Mouse (Mus musculus): ENCODE measurements at regions not wholly inside any gene's neighbourhood (a gene's known extent, or its start where the extent isn't known, plus 50 kb on each side); places are given as distances from the start of the nearest gene placed in this dataset.

- WGBS: 82% methylated on average over 2 of the region's 2 CpGs
- Histone ChIP-seq H3K36me3 (ENCODE audit: control insufficient read depth, insufficient read depth, low read length) (no peaks in the 10 kb centered on the region), H3K4me3 (ENCODE audit: control insufficient read depth, insufficient read depth, low read length) (no peak overlapping the region), H3K27ac (ENCODE audit: control insufficient read depth, insufficient read depth, low read length) (no peak overlapping the region), H3K27me3 (ENCODE audit: control insufficient read depth, insufficient read depth, low read length) (no peaks in the 10 kb centered on the region), H3K4me1 (replicated peaks; ENCODE audit: control insufficient read depth, insufficient read depth, low read length) (no peaks in the 10 kb centered on the region)
- TF ChIP-seq POLR2A (IDR thresholded peaks at IDR 0.05; ENCODE audit: control insufficient read depth, extremely low read depth, insufficient read depth, low read length, poor library complexity) (no peak), CTCF (IDR thresholded peaks at IDR 0.05; ENCODE audit: borderline replicate concordance, control insufficient read depth, extremely low read depth, insufficient read depth, low read length, poor library complexity) (no peak)
- DNase-seq: no peak
These were observed 66.9 kb upstream of the Rnf152 start for GRCm38 (mm10) chr1:105423380-105423779.

- Histone ChIP-seq H3K27ac (ENCODE audit: control insufficient read depth, insufficient read depth, low read length) (no peak overlapping the region), H3K4me1 (replicated peaks; ENCODE audit: control insufficient read depth, insufficient read depth, low read length) (no peaks in the 10 kb centered on the region), H3K27me3 (ENCODE audit: control insufficient read depth, insufficient read depth, low read length) (no peaks in the 10 kb centered on the region), H3K4me3 (ENCODE audit: control insufficient read depth, insufficient read depth, low read length) (no peak overlapping the region), H3K36me3 (ENCODE audit: control insufficient read depth, insufficient read depth, low read length) (no peaks in the 10 kb centered on the region)
- whole genome bisulfite sequencing: 97% methylated on average over 6 of the region's 6 CpGs
- TF ChIP-seq POLR2A (IDR thresholded peaks at IDR 0.05; ENCODE audit: control insufficient read depth, extremely low read depth, insufficient read depth, low read length, poor library complexity) (no peak), CTCF (IDR thresholded peaks at IDR 0.05; ENCODE audit: borderline replicate concordance, control insufficient read depth, extremely low read depth, insufficient read depth, low read length, poor library complexity) (no peak)
- no peak for DNase-seq
These were observed 66.4 kb upstream of the Rnf152 start for GRCm38 (mm10) chr1:105422945-105423344.

- Histone ChIP-seq H3K27me3 (ENCODE audit: control insufficient read depth, insufficient read depth, low read length) (no peaks in the 10 kb centered on the region), H3K27ac (ENCODE audit: control insufficient read depth, insufficient read depth, low read length) (no peak overlapping the region), H3K36me3 (ENCODE audit: control insufficient read depth, insufficient read depth, low read length) (no peaks in the 10 kb centered on the region), H3K4me3 (ENCODE audit: control insufficient read depth, insufficient read depth, low read length) (no peak overlapping the region), H3K4me1 (replicated peaks; ENCODE audit: control insufficient read depth, insufficient read depth, low read length) (no peaks in the 10 kb centered on the region)
- TF ChIP-seq POLR2A (IDR thresholded peaks at IDR 0.05; ENCODE audit: control insufficient read depth, extremely low read depth, insufficient read depth, low read length, poor library complexity) (no peak), CTCF (IDR thresholded peaks at IDR 0.05; ENCODE audit: borderline replicate concordance, control insufficient read depth, extremely low read depth, insufficient read depth, low read length, poor library complexity) (no peak)
- DNase-seq: no peak
- WGBS: 92% methylated on average over 5 of the region's 5 CpGs
These were observed 64.0 kb upstream of the Rnf152 start for GRCm38 (mm10) chr1:105420374-105421046.

Measured in thymus, adult 2 months (tissue).